Mouse (Mus musculus) layer of hippocampus, adult 2 months (tissue): Measurements from ENCODE around the gene Gm42715. TPM values are rescaled to one million over a fixed set of nuclear protein-coding genes. Genes with fewer than 3 reads are reported as not detected.

ENCODE experiments used
- DNase-seq, 2 experiments: peaks; one replicate each; pipeline ENCODE4 v3.0.0; 2022; ENCODE audit warnings: low spot score in 2 of 2
- H3K27ac ChIP-seq: fragments of 200-600 bp; 2 replicates; pipeline ENCODE4 v1.8.1; 2022
- H3K4me3 ChIP-seq: fragments of 200-600 bp; 2 replicates; pipeline ENCODE4 v1.8.1; 2022; ENCODE audit warnings: mild to moderate bottlenecking
- CTCF ChIP-seq: fragments of 200-600 bp; conservative IDR thresholded peaks from 2 replicates; pipeline ENCODE4 v1.8.1; 2022; ENCODE audit warnings: antibody characterized with exemption, mild to moderate bottlenecking, moderate library complexity
- total RNA-seq, 2 experiments: library from RNA; stranded (reverse); gene quantifications; 2 replicates each; pipeline ENCODE4 v1.2.3; 2021

The Gm42715 gene
- total RNA-seq, 2 experiments from 2014 or later, result 9.0 to 12.0 TPM

DNA sequence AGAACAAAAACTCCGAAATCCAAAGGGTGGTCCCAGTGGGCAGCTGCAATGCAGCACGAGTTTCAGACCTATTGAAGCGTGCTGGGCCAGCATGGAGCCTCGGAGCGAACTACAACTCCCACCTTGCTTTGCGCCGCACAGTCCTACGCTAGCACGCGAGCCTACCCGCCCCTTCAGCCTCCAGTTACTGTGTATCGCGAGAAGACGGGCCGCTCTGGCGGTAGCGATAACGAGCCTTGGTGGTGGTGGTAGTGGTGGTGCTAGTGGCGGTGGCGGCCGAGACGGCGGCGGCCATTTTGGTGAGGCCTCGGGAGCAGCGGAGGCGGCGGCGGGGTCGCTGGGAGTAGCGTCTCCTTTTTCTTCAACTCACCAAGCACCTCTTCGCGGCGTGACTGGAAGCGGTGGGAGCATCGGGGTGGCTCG lies 7.6 kb upstream of the Gm42715 start, which contains the start of gene Srcap:
Srcap (plus strand) TSS at position 176 of the 423 bp plus-strand sequence.
- TF ChIP-seq CTCF, result no peak
- DNase-seq, result peak; percentile 94 to 97
- H3K4me3 ChIP-seq, result peak within 1 kb of the TSS; percentile 57
- H3K27ac ChIP-seq, result peak within 1 kb of the TSS; percentile 100

DNA sequence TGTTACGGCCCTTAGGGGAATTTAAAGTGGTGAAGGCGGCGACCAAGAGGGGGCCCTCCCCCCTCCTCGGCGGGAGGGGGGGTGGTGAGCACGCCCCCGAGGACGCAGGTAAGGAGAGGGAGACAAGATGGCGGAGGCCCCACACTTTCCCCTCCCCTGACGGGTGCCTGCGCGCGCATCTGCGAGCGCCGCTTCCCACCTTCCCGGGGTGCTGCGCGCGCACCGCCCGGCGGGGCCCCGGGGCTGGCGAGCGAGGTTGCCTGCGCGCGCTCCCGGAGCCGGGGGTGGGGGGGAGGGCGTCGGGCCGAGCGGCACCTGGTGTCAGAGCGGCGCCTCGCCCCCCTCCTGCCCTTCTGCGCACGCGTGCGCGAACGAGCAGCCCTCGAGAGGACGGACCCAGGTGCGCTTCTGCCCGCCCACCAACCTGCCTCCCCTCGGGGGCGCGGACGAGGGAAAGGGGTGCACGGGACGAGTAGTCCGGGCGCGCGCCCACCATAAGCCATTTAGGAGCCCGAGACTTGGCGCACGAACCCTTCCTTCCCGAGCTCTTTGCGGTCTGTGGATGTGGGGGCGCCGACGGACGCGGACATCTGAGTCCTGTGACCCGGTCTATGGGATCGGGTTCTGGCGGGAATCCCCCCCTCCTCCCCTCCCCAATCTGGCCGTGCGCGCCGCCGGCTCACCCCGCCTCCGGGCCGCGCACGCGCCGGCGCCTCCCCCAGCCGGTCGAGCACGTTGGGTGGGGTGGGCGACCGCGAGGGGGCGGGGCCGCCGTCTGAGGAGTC lies 7.0 kb upstream of the Gm42715 start:
- no peak for TF ChIP-seq CTCF
- DNase-seq, result peak; percentile 85 to 87
- Histone ChIP-seq H3K27ac (peak overlapping the region; percentile 100), H3K4me3 (peak overlapping the region; percentile 57)

DNA sequence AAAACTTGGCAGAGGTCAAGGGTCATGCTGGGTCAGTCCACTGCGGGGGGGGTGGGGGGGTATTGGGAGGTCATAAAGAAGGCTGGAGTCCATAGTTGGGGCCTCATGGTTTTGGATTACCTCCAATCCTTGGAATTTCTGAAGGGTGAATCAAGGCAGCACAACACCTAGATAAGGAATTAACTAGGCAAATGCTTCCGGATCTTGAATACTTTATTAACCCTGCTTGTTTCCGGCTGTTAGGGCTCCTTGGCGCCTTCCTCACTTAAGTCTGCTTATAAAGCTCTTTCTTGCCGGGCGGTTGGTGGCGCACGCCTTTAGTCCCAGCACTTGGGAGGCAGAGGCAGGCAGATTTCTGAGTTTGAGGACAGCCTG lies 6.4 kb upstream of the Gm42715 start:
- peak in 1 of 2 experiments; percentile 13 for DNase-seq
- TF ChIP-seq CTCF, result no peak
- peak overlapping the region; percentile 100; the same call in 1 of the 2 replicates for H3K27ac ChIP-seq

DNA sequence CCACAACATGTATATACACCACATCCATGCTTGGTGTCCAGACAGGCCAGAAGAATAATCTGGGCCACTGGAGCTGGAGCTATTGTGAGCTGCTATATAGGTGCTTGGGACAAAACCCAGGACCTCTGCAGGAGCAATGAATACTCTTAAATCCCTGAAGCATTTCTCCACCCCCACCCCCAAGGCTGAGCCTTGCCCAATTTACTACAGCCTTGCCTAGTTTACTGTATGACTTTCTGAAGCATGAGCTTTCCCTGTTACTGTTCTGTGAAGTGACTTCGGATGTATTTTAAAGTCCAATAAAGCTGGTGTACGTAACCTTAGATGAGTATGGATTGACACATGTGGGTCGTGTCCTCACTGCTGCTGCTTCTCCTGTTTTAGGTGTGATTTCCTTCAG lies 5.6 kb upstream of the Gm42715 start:
- no peak for DNase-seq
- Histone ChIP-seq H3K4me3 (peak overlapping the region; percentile 5; the same call in 1 of the 2 replicates), H3K27ac (no peak overlapping the region)
- no peak for TF ChIP-seq CTCF

More for the DNA sequence above, 6.4 kb upstream of the Gm42715 start:
- H3K4me3 ChIP-seq, result peak overlapping the region; percentile 57

DNA sequence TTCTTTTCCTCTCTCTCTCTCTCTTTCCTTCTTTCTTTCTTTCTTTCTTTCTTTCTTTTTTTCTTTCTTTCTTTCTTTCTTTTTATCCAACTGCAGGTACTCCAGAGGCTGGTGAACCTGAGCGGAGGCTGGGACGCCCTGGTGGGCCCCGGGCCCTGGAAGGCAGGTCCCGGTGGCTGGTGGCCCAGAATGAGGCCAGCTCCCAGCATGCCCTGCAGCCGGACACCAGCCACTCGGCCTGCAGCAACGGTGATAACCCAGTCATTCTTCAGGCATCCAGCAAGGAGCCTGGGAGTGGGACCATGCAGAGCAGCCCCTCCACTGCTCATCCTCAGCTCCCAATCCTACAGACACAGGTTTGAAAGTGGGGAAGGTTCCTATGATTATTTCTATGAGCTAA lies 3.5 kb upstream of the Gm42715 start:
- no peak overlapping the region for H3K27ac ChIP-seq
- no peak for TF ChIP-seq CTCF
- no peak for DNase-seq
- no peak overlapping the region for H3K4me3 ChIP-seq

GRCm38 (mm10) chr7:127516344-127516743 lies 3.0 kb upstream of the Gm42715 start:
- TF ChIP-seq CTCF, result no peak
- no peak for DNase-seq
- H3K27ac ChIP-seq, result no peak overlapping the region
- H3K4me3 ChIP-seq, result no peak overlapping the region

GRCm38 (mm10) chr7:127541671-127542070 lies 22.3 kb downstream of the Gm42715 start:
- H3K4me3 ChIP-seq, result no peak overlapping the region
- TF ChIP-seq CTCF, result no peak
- no peak for DNase-seq
- H3K27ac ChIP-seq, result no peak overlapping the region

DNA sequence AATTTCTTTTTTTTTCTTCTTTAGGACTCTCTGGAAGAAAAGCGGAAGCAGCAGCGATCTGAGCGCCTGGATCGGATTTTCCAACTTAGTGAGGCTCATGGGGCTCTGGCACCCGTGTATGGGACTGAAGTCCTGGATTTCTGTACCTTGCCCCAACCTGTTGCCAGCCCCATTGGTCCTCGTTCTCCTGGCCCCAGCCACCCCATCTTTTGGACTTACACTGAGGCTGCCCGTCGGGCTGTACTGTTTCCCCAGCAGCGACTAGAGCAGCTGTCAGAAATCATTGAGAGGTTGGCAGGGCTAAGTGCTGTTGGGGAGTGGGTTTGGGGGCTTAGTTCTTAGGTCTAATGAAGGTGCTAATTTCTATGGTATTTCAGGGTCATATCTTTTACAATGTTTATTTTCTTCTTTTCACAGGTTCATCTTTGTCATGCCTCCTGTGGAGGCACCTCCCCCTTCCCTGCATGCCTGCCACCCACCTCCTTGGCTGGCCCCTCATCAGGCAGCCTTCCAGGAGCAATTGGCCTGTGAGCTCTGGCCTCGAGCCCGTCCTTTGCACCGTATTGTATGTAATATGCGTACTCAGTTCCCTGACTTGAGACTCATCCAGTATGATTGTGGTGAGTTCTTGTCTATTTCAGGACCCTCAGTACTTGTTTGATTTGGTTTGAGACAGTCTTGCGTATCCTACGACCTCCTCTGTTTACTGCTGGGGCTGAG lies 29.9 kb downstream of the Gm42715 start:
- DNase-seq, result peak in 1 of 2 experiments; percentile 33

DNA sequence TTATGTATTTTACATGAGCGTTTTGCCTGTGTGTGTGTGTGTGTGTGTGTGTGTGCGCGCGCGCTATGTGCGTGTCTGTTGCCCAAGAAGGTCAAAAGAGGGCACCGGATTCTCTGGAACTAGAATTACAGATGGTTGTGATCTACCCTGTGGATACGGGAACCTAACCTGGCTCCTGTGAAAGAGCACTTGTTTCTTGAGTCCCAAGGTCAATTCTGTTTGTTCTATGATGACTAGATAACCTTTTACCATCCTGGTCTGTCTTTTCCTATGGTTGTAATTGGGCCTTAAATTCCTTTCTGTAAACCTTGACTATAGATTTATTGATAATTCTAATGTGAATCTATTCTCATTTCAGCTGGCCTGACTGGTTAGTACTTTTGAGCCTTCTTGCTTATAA lies 32.2 kb downstream of the Gm42715 start:
- no peak for DNase-seq
- no peak for TF ChIP-seq CTCF
- no peak overlapping the region for H3K4me3 ChIP-seq
- H3K27ac ChIP-seq, result no peak overlapping the region

More for the DNA sequence above, 29.9 kb downstream of the Gm42715 start:
- no peak overlapping the region for H3K4me3 ChIP-seq
- no peak for TF ChIP-seq CTCF
- peak overlapping the region; percentile 39; the same call in 1 of the 2 replicates for H3K27ac ChIP-seq

DNA sequence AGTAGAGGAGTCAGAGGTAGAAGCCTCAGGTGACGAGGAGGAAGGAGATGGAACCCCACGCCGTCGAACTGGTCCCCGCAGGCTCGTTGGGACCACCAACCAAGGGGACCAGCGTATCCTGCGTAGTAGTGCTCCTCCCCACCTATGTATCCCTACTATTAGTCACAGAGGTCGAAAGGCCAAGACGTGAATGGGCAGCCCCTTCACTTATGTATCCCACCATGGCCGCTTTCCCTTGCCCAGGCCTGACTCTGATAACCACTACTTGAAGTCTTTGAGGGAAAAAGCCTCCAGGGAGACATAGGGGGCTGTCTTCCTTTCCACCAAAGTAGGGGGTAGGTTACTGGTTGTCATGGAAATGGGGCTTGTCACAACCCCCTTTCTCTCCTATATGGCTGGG lies 41.2 kb downstream of the Gm42715 start:
- Histone ChIP-seq H3K4me3 (no peak overlapping the region), H3K27ac (no peak overlapping the region)
- no peak for TF ChIP-seq CTCF
- DNase-seq, result no peak

- no peak within 1 kb of the TSS for H3K27ac ChIP-seq
- DNase-seq, result no peak
- H3K4me3 ChIP-seq, result no peak within 1 kb of the TSS
- TF ChIP-seq CTCF, result no peak
These were observed 42.0 kb downstream of the Gm42715 start, which contains the start of gene Tmem265 for GRCm38 (mm10) chr7:127561340-127561858. Gene Tmem265, plus strand, starts transcription at chr7:127561390.

DNA sequence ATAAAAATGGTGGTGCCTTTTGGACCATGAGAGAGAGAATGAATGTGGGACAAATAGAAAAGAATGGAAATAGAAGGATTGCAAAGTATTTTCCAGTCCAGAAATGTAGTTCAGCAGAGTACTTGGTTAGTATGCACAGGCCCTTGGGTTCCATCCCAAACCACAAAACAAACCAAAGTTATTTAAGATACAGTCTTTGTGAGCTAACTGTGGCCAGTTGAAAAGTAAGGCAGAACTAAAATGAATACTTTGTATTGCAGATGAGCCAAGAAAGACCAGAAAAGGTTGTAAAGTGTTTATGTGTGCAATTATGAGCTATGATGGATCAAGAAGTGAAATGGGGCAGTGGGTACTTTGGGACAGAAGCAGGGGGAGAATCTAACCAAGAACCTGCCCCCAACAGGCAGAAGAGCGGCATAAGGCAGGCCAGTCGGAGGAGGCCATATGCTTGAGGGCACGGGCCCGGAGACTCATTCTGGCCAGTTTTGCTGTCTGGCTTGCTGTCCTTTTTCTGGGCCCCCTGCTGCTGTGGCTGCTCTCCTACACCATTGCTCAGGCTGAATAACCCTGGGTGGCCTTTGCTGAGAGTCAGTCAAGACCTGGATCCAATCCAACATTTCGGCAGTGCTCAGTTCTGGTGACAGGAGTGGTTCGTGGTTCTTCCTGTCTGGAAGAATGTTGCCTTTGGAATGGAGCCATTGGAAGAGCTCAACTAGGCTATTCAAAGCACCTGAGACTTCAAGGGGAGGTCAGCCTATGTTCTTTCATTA lies 45.2 kb downstream of the Gm42715 start:
- peak; percentile 25; the same call in 1 of the 2 replicates for TF ChIP-seq CTCF
- Histone ChIP-seq H3K4me3 (no peak overlapping the region), H3K27ac (no peak overlapping the region)
- DNase-seq, result no peak
